Mouse (Mus musculus) bone marrow, adult 2 months (tissue): ENCODE measurements around the gene Raf1.

Experiments used
- CTCF ChIP-seq: fragments of 200-500 bp; IDR thresholded peaks from 2 replicates; pipeline ENCODE4 v1.5.1; 2011; ENCODE audit warnings: low read length, control low read depth; ENCODE audit not compliant: control insufficient read depth, insufficient read depth
- POLR2A ChIP-seq: fragments of 200-500 bp; IDR thresholded peaks from 2 replicates; pipeline ENCODE4 v1.6.1; 2011; ENCODE audit warnings: low read depth, mild to moderate bottlenecking, control low read depth, low read length, borderline replicate concordance; ENCODE audit not compliant: control insufficient read depth

DNA sequence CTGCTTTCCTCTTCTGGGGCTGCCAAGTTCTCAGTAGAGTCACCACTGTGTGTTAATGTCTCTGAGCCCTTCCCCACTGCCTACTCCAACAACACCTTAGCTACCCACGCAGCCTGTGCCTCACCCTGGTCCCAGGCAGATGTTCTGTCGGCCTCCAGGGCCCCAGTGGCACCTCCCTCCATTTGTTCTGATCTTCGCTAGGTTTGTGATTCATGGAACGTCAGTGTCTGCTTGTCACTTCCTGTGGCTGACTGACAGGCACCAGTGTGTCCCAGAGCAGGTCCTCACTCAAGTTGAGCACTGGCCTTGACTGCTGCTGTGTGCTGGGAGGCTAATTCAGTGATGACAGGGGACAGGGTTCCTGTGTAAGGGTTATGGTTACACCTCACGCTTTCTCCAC lies 99.0 kb downstream of the Raf1 start:
- TF ChIP-seq CTCF (no peak), POLR2A (no peak)
